In genomic region chr12:101023143-101023542, GRCm38 (mm10) we compare ENCODE assay signal across 11 mouse cellular contexts. TPM values are rescaled to one million over a fixed set of nuclear protein-coding genes. Genes with fewer than 3 reads are reported as not detected.
A peak's percentile ranks its signal among the peaks of the same experiment; 100 is the strongest.
DNase-seq lines count a peak whose midpoint lies in the region; ATAC-seq lines count a peak whose summit lies in the region.
"Had no signal": no experiment of that assay in that cellular context is flagged by ENCODE, and none has a peak within 500 bp of the region (broad histone marks: within the 10 kb centered on the region; RNA-seq: fewer than 3 reads in every experiment).

No protein-coding gene starts in this region.

- peaks cover 4% of the 10 kb centered on the region; the same call in 1 of the 2 replicates for H3K36me3 ChIP-seq in hindbrain, embryonic 14.5 days (replicated peaks; ENCODE audit: control insufficient read depth, insufficient read depth)
- H3K36me3 ChIP-seq in hindbrain, embryonic 16.5 days (ENCODE audit: control insufficient read depth, insufficient read depth, low read length) = peaks cover 4% of the 10 kb centered on the region
- peaks cover 27% of the 10 kb centered on the region for H3K36me3 ChIP-seq in midbrain, embryonic 12.5 days
- peaks cover 18% of the 10 kb centered on the region; the same call in 1 of the 2 replicates for H3K36me3 ChIP-seq in midbrain, embryonic 11.5 days (ENCODE audit: control insufficient read depth, insufficient read depth, low read length)
- H3K36me3 ChIP-seq in forebrain, embryonic 13.5 days (ENCODE audit: poor library complexity, severe bottlenecking) = peaks cover 36% of the 10 kb centered on the region
- no peaks in the 10 kb centered on the region for H3K36me3 ChIP-seq in midbrain, embryonic 15.5 days (replicated peaks)

- peaks cover 41% of the 10 kb centered on the region for H3K4me1 ChIP-seq in hindbrain, embryonic 14.5 days (replicated peaks; ENCODE audit: control insufficient read depth, insufficient read depth, low read length)
- peaks cover 38% of the 10 kb centered on the region for H3K4me1 ChIP-seq in hindbrain, embryonic 16.5 days (ENCODE audit: control insufficient read depth, insufficient read depth, low read depth, low read length)
- peaks cover 63% of the 10 kb centered on the region for H3K4me1 ChIP-seq in midbrain, embryonic 12.5 days
- peaks cover 39% of the 10 kb centered on the region for H3K4me1 ChIP-seq in midbrain, embryonic 11.5 days (ENCODE audit: control insufficient read depth, insufficient read depth, low read length)
- peaks cover 87% of the 10 kb centered on the region for H3K4me1 ChIP-seq in forebrain, embryonic 13.5 days
- peaks cover 61% of the 10 kb centered on the region for H3K4me1 ChIP-seq in midbrain, embryonic 15.5 days

- no peaks in the 10 kb centered on the region for H3K9me3 ChIP-seq in hindbrain, embryonic 14.5 days (ENCODE audit: control insufficient read depth, low read length)
- H3K9me3 ChIP-seq in hindbrain, embryonic 16.5 days (ENCODE audit: control insufficient read depth, low read length) = no peaks in the 10 kb centered on the region
- H3K9me3 ChIP-seq in midbrain, embryonic 12.5 days = no peaks in the 10 kb centered on the region
- no peaks in the 10 kb centered on the region for H3K9me3 ChIP-seq in midbrain, embryonic 11.5 days (ENCODE audit: control insufficient read depth, low read length)
- no peaks in the 10 kb centered on the region for H3K9me3 ChIP-seq in forebrain, embryonic 13.5 days (replicated peaks)
- no peaks in the 10 kb centered on the region for H3K9me3 ChIP-seq in midbrain, embryonic 15.5 days

- H3K9ac ChIP-seq in hindbrain, embryonic 14.5 days = 0 out of 2 replicates have a peak overlapping the region, but pooled peaks have one; percentile 6
- no peak overlapping the region for H3K9ac ChIP-seq in hindbrain, embryonic 16.5 days (ENCODE audit: low read depth, low read length)
- H3K9ac ChIP-seq in midbrain, embryonic 12.5 days (replicated peaks) = no peak overlapping the region
- H3K9ac ChIP-seq in midbrain, embryonic 11.5 days (ENCODE audit: low read length) = no peak overlapping the region
- no peak overlapping the region for H3K9ac ChIP-seq in forebrain, embryonic 13.5 days
- H3K9ac ChIP-seq in midbrain, embryonic 15.5 days = no peak overlapping the region

- no peak overlapping the region for H3K27ac ChIP-seq in hindbrain, embryonic 14.5 days
- no peak overlapping the region for H3K27ac ChIP-seq in hindbrain, embryonic 16.5 days (ENCODE audit: low read depth, low read length)
- H3K27ac ChIP-seq in midbrain, embryonic 12.5 days (replicated peaks) = peak overlapping the region; percentile 26; the same call in 1 of the 2 replicates
- no peak overlapping the region for H3K27ac ChIP-seq in midbrain, embryonic 11.5 days (ENCODE audit: low read depth, low read length)
- 0 out of 2 replicates have a peak overlapping the region, but pooled peaks have one; percentile 1 for H3K27ac ChIP-seq in forebrain, embryonic 13.5 days
- H3K27ac ChIP-seq in midbrain, embryonic 15.5 days = peak overlapping the region; percentile 57

- H3K4me3 ChIP-seq in hindbrain, embryonic 14.5 days (replicated peaks; ENCODE audit: low read length) = no peak overlapping the region
- H3K4me3 ChIP-seq in hindbrain, embryonic 16.5 days (ENCODE audit: low read length) = no peak overlapping the region
- no peak overlapping the region for H3K4me3 ChIP-seq in midbrain, embryonic 12.5 days
- no peak overlapping the region for H3K4me3 ChIP-seq in midbrain, embryonic 11.5 days (ENCODE audit: low read depth, low read length)
- H3K4me3 ChIP-seq in forebrain, embryonic 13.5 days = no peak overlapping the region
- no peak overlapping the region for H3K4me3 ChIP-seq in midbrain, embryonic 15.5 days

- H3K4me2 ChIP-seq in hindbrain, embryonic 14.5 days (replicated peaks) = no peak overlapping the region; the same call in 1 of the 2 replicates
- H3K4me2 ChIP-seq in hindbrain, embryonic 16.5 days (ENCODE audit: low read length) = no peak overlapping the region
- no peak overlapping the region for H3K4me2 ChIP-seq in midbrain, embryonic 12.5 days (replicated peaks)
- H3K4me2 ChIP-seq in midbrain, embryonic 11.5 days = no peak overlapping the region
- H3K4me2 ChIP-seq in forebrain, embryonic 13.5 days = 0 out of 2 replicates have a peak overlapping the region, but pooled peaks have one; percentile 19
- no peak overlapping the region for H3K4me2 ChIP-seq in midbrain, embryonic 15.5 days

- 66% methylated on average over 11 of the region's 11 CpGs for WGBS in hindbrain, embryonic 14.5 days
- WGBS in hindbrain, embryonic 16.5 days = 58% methylated on average over 11 of the region's 11 CpGs
- WGBS in midbrain, embryonic 12.5 days = 75% methylated on average over 11 of the region's 11 CpGs
- 78% methylated on average over 11 of the region's 11 CpGs for WGBS in midbrain, embryonic 11.5 days
- WGBS in forebrain, embryonic 13.5 days = 64% methylated on average over 11 of the region's 11 CpGs
- 47% methylated on average over 11 of the region's 11 CpGs for WGBS in midbrain, embryonic 15.5 days

- DNase-seq in hindbrain, embryonic 14.5 days (ENCODE audit: low spot score) = no peak
- no peak for DNase-seq in midbrain, embryonic 11.5 days (ENCODE audit: low spot score, missing footprints)
- DNase-seq in MN1 (ENCODE audit: low spot score) = no peak
- DNase-seq: adrenal gland, postnatal 25 days; cerebellum, postnatal 36 days; kidney, postnatal 36 days had no signal

- no peak for ATAC-seq in hindbrain, embryonic 14.5 days (ENCODE audit: low FRiP score)
- ATAC-seq in hindbrain, embryonic 16.5 days = no peak
- no peak for ATAC-seq in midbrain, embryonic 12.5 days (ENCODE audit: low FRiP score, low read depth)
- ATAC-seq in midbrain, embryonic 11.5 days (ENCODE audit: low FRiP score) = no peak
- no peak for ATAC-seq in forebrain, embryonic 13.5 days
- ATAC-seq in midbrain, embryonic 15.5 days (replicated peaks) = no peak
- ATAC-seq: intestine, postnatal 0 days had no signal

- no peaks in the 10 kb centered on the region for H3K27me3 ChIP-seq in hindbrain, embryonic 14.5 days (ENCODE audit: control insufficient read depth, insufficient read depth, low read length)
- H3K27me3 ChIP-seq in hindbrain, embryonic 16.5 days (replicated peaks; ENCODE audit: control insufficient read depth, insufficient read depth, low read length) = no peaks in the 10 kb centered on the region
- peaks cover 7% of the 10 kb centered on the region for H3K27me3 ChIP-seq in midbrain, embryonic 12.5 days
- no peaks in the 10 kb centered on the region for H3K27me3 ChIP-seq in midbrain, embryonic 11.5 days (ENCODE audit: control insufficient read depth, insufficient read depth, low read length)
- H3K27me3 ChIP-seq in forebrain, embryonic 13.5 days = no peaks in the 10 kb centered on the region
- no peaks in the 10 kb centered on the region for H3K27me3 ChIP-seq in midbrain, embryonic 15.5 days (replicated peaks)

RNA-seq across cellular contexts. Expression of gene Ccdc88c, which starts 5.7 kb away (rescaled TPM):
- 11.1 and 13.3 TPM in 2 replicates for polyA plus RNA-seq in hindbrain, embryonic 14.5 days (2014; fragmentation: Nextera tagmentation; extraction: Ambion mirVana)
- 9.0 and 10.9 TPM in 2 replicates for polyA plus RNA-seq in hindbrain, embryonic 16.5 days (2015; fragmentation: Nextera tagmentation; extraction: Ambion mirVana)
- 17.1 and 19.6 TPM in 2 replicates for polyA plus RNA-seq in midbrain, embryonic 12.5 days (2016; fragmentation: Nextera tagmentation; extraction: Ambion mirVana)
- 11.0 TPM in 2 replicates for polyA plus RNA-seq in midbrain, embryonic 11.5 days (2014; fragmentation: Nextera tagmentation; extraction: Ambion mirVana)
- 20.7 and 21.4 TPM in 2 replicates for polyA plus RNA-seq in forebrain, embryonic 13.5 days (2015; fragmentation: Nextera tagmentation; extraction: Ambion mirVana)
- polyA plus RNA-seq in midbrain, embryonic 15.5 days (2015; fragmentation: Nextera tagmentation; extraction: Ambion mirVana) = 14.6 and 15.8 TPM in 2 replicates

Comparison
In these comparisons a context has a peak if more than half of its experiments do, and no peak if none do; other contexts are left out.
1. H3K27ac ChIP-seq: peak in midbrain, embryonic 12.5 days (single experiment), forebrain, embryonic 13.5 days (single experiment) and midbrain, embryonic 15.5 days (single experiment); none in hindbrain, embryonic 14.5 days (single experiment), hindbrain, embryonic 16.5 days (single experiment) and midbrain, embryonic 11.5 days (single experiment).